Mouse (Mus musculus): Measurements from ENCODE around the gene Zscan25. TPM values are rescaled to one million over a fixed set of nuclear protein-coding genes. Genes with fewer than 3 reads are reported as not detected.

The Zscan25 gene
- total RNA-seq, 2 experiments from 2014 or later, result 7.9 to 8.0 TPM

Other genes starting within 250 kb of the Zscan25 start
- not detected for gene Gm4871, start 247.7 kb upstream of the Zscan25 start, total RNA-seq (2021)
- gene 1700018F24Rik, start 237.5 kb upstream of the Zscan25 start, total RNA-seq (2021), result not detected
- gene Arpc1a, start 196.7 kb upstream of the Zscan25 start, total RNA-seq (2021), result 10 to 100 TPM; 23.6 to 30.9 TPM
- not detected for gene Kpna7, start 196.5 kb upstream of the Zscan25 start, total RNA-seq (2021)
- gene Arpc1b, start 166.3 kb upstream of the Zscan25 start, total RNA-seq (2021), result 10 to 100 TPM; 17.2 to 25.7 TPM
- gene Pdap1, start 140.3 kb upstream of the Zscan25 start, total RNA-seq (2021), result 10 to 100 TPM; 56.0 to 56.6 TPM
- gene Bud31, start 140.1 kb upstream of the Zscan25 start, total RNA-seq (2021), result 10 to 100 TPM; 48.5 to 54.9 TPM
- 10 to 100 TPM; 10.6 to 10.8 TPM for gene Ptcd1, start 113.4 kb upstream of the Zscan25 start, total RNA-seq (2021)
- gene Cpsf4, start 113.3 kb upstream of the Zscan25 start, total RNA-seq (2021), result 1 to 10 TPM; 9.2 to 9.5 TPM
- gene Atp5j2, start 88.4 kb upstream of the Zscan25 start, total RNA-seq (2021), result 100 to 1,000 TPM; 688 to 719 TPM
- 10 to 100 TPM in 1 of 2 experiments, 1 to 10 TPM in 1; 8.7 to 11.8 TPM for gene Zkscan14, start 78.6 kb upstream of the Zscan25 start, total RNA-seq (2021)
- gene Zkscan5, start 75.9 kb upstream of the Zscan25 start, total RNA-seq (2021), result 1 to 10 TPM; 8.5 to 9.6 TPM
- gene Zfp655, start 48.8 kb upstream of the Zscan25 start, total RNA-seq (2021), result 10 to 100 TPM; 12.4 to 14.9 TPM
- gene Cyp3a57, start 64.8 kb downstream of the Zscan25 start, total RNA-seq (2021), result not detected
- not detected for gene Cyp3a16, start 189.2 kb downstream of the Zscan25 start, total RNA-seq (2021)